Mouse (Mus musculus): ENCODE data around the gene Cerk.

GRCm38 (mm10) chr15:86185689-86186569 lies at the start of gene Cerk:
- TF ChIP-seq POLR2A (IDR thresholded peaks at IDR 0.05; ENCODE audit: borderline replicate concordance, extremely low read depth, low read depth, low read length) (peak; percentile 65; the same call in 1 of the 2 replicates), CTCF (IDR thresholded peaks at IDR 0.05; ENCODE audit: insufficient read depth, low read length) (peak; percentile 53)

All from lung, adult 2 months (tissue).